Mouse (Mus musculus): ENCODE results near the gene Coro1b.

Coro1b gene

GRCm38 (mm10) chr19:4152445-4153231 lies 4.2 kb downstream of the Coro1b start:
- in situ Hi-C loops (cut with MboI; ENCODE audit: low pct_unique_long_range_greater_than_20kb in 1 of 2, low sequenced_read_pairs in 2 of 2, unreplicated experiment in 1 of 2): no loop called here

GRCm38 (mm10) chr19:4153232-4153654 lies 4.8 kb downstream of the Coro1b start, which contains the start of gene Ptprcap:
Ptprcap (plus strand) TSS chr19:4153604.
- in situ Hi-C loops (cut with MboI; ENCODE audit: low pct_unique_long_range_greater_than_20kb in 1 of 2, low sequenced_read_pairs in 2 of 2, unreplicated experiment in 1 of 2): no loop called here

GRCm38 (mm10) chr19:4154437-4155222 lies 6.2 kb downstream of the Coro1b start:
- in situ Hi-C loops (cut with MboI; ENCODE audit: low pct_unique_long_range_greater_than_20kb in 1 of 2, low sequenced_read_pairs in 2 of 2, unreplicated experiment in 1 of 2): no loop called here

DNA sequence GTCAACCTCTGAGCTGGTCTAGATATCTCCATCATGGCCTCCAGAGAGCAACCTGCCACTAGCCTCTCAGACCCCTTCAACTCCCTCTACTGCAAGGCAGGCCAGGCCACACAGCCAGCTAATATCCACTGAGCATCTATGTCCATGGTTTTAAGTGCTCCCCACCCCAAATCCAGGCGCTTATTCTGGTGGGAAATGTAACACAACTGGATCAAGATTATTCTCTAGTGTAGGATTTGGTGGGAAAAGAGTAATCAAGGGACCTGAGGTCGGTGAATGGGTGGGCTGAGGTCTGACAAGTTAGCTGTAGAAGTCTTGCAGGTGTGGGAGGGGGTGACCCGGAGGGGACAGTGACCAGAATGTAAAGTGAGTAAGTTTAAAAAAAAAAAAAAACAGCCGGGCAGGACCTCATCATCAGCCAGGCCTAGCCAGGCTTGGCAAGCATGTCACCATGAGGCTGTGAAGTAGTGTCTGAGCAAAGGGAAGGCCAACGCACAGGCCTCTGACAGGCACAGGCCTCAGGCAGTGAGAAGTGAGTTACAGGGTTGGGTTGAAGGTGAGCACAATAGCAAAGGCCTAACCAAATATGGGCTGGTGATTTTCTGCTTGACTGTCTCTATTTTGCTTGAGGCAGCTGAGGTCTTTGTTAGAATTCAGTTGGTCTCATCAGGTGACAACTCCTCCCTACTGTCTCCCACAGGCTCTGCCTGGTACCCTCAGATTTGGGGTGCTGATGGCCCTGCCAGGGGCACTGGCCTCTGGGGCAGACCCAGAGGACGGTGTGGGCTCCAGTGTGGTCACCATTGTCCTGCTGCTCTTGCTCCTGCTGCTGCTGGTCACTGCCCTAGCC lies 7.0 kb downstream of the Coro1b start:
- in situ Hi-C loops (cut with MboI; ENCODE audit: low pct_unique_long_range_greater_than_20kb in 1 of 2, low sequenced_read_pairs in 2 of 2, unreplicated experiment in 1 of 2): no loop called here

- in situ Hi-C loops (cut with MboI; ENCODE audit: low pct_unique_long_range_greater_than_20kb in 1 of 2, low sequenced_read_pairs in 2 of 2, unreplicated experiment in 1 of 2): no loop called here
Measured at GRCm38 (mm10) chr19:4156073-4156579, 7.7 kb downstream of the Coro1b start.

DNA sequence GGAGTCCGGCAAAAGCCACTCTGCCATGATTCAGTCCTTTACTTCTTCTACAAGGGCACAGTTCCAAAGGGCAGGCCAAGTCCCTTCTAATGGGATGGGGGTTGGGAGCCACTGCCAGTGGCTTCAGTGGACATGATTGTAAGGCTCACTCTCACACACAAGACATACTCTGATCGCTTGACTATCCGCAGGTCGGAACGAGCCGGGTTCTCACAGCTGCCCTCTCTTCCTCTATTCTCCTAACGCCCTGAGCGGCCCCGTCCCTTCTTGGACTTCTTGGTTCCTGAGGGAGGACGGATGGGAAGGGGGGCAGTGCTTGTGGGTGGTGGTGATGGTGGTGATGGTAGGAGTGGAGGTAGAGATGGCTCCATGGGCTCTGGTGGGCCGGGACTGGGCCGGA lies 8.4 kb downstream of the Coro1b start:
- in situ Hi-C loops (cut with MboI; ENCODE audit: low pct_unique_long_range_greater_than_20kb in 1 of 2, low sequenced_read_pairs in 2 of 2, unreplicated experiment in 1 of 2): no loop called here

DNA sequence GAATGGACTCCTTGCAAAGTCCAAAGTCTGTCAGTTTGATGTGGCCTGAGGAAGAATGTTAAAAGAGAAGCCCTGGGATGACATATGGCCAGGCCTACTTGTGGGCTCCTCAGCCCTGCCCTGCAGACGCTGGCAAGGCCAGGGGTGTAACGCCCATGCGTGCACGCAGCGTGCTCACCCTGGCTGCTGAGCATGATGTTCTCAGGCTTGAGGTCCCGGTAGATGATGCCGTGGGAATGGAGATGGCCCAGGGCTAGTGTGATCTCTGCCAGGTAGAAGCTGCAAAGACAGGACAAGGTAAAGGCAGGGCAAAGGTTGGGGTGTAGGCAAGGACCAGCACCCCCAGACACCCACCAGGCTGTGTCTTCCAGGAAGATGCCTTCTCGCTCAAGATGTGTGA lies 10.6 kb downstream of the Coro1b start:
- in situ Hi-C loops (cut with MboI; ENCODE audit: low pct_unique_long_range_greater_than_20kb in 1 of 2, low sequenced_read_pairs in 2 of 2, unreplicated experiment in 1 of 2): no loop called here

GRCm38 (mm10) chr19:4162646-4163542 lies 14.5 kb downstream of the Coro1b start, which contains the start of gene Rps6kb2:
Rps6kb2 (minus strand) TSS chr19:4163354.
- in situ Hi-C loops (cut with MboI; ENCODE audit: low pct_unique_long_range_greater_than_20kb in 1 of 2, low sequenced_read_pairs in 2 of 2, unreplicated experiment in 1 of 2): no loop called here

DNA sequence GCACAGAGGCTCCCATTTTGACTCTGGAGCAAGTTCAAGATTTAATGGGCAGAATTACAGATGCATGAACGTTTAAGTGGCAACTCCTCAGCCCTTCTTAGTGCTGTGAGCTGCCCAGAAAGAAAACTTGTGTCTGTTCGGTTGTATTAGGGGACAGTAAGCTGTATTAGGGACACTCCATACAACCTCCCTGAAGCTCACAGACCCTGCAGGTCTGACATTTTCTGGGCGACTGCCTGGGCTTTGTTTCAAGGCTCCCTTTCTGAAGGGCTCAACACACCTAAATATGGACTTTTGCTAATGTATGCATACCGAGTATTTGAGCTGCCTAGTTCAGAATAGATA lies 15.1 kb downstream of the Coro1b start:
- in situ Hi-C loops (cut with MboI; ENCODE audit: low pct_unique_long_range_greater_than_20kb in 1 of 2, low sequenced_read_pairs in 2 of 2, unreplicated experiment in 1 of 2): no loop called here

DNA sequence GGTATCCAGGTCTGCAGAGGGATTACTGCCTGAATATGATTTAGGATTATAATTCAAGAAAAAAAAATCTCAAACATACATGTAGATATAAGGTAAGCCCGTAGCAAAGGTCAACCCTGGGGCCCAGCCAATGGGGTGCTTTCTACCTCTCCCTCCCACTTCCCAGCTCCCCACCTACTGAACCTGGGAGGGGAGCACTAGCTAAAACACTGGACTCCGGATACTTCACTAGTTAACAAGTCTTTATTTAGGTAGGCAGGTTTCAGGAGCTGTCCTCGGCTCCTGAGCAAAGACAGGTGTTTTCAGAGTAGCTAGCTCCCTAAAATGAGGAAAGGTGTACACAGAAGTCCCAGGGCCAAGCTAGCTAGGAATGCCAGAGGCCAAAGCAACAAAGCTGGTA lies 15.7 kb downstream of the Coro1b start:
- in situ Hi-C loops (cut with MboI; ENCODE audit: low pct_unique_long_range_greater_than_20kb in 1 of 2, low sequenced_read_pairs in 2 of 2, unreplicated experiment in 1 of 2): no loop called here

DNA sequence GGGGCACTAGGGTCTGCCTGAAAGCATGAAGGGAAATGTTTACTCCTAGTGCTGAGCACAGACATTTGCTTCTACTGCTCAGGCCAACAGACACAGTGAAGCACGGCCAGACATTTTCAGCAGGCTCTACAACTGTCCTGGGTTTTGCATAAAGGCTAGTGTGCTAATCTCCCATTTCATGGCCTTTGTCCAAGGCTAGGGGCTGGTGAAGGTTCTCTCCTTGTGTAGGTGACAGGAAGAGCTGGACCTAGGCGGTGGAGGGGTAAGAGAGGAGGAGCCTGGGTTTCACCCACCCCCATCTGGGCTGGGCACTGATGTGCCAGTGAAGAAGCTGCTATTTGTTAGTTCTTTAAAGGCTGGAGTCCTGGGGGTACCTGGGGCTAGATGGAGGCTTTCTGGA lies 16.3 kb downstream of the Coro1b start:
- in situ Hi-C loops (cut with MboI; ENCODE audit: low pct_unique_long_range_greater_than_20kb in 1 of 2, low sequenced_read_pairs in 2 of 2, unreplicated experiment in 1 of 2): no loop called here

DNA sequence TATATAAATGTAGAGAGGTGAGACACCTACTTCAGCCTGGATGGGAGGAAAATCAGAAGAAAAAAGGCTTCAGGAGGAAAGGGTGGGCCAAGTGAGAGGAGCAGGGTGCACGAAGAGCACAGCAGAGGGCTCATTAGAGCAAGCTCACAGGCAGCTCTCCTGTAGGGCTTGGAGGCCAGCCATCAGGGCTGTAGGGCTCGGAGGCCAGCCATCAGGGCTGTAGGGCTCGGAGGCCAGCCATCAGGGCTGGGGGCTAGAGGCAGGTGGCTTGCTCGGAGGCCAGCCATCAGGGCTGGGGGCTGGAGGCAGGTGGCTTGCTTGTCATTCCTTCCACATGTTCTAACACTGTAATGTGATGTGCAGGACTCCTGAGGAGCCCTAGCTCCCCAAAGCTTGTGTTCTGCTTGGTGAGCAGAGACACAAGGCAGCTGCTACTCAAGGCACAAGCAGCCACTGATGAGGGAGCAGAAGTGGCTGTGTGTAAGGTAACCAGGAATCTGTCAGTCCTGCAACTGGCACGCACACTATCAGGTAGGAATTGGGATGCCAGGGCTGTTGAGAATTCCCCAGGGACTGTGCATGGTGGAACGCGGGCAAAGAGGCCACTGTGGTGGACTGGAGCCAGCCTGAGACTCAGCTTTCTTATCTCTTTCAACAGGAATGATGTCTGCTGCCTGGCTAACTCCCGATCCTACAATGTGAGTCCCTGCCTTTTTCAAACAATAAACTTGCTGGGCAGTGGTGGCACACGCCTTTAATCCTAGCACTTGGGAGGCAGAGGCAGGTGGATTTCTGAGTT lies 18.5 kb downstream of the Coro1b start:
- in situ Hi-C loops (cut with MboI; ENCODE audit: low pct_unique_long_range_greater_than_20kb in 1 of 2, low sequenced_read_pairs in 2 of 2, unreplicated experiment in 1 of 2): no loop called here

- in situ Hi-C loops (cut with MboI; ENCODE audit: low pct_unique_long_range_greater_than_20kb in 1 of 2, low sequenced_read_pairs in 2 of 2, unreplicated experiment in 1 of 2): no loop called here
Measured at GRCm38 (mm10) chr19:4169378-4169784, 21.0 kb downstream of the Coro1b start.

DNA sequence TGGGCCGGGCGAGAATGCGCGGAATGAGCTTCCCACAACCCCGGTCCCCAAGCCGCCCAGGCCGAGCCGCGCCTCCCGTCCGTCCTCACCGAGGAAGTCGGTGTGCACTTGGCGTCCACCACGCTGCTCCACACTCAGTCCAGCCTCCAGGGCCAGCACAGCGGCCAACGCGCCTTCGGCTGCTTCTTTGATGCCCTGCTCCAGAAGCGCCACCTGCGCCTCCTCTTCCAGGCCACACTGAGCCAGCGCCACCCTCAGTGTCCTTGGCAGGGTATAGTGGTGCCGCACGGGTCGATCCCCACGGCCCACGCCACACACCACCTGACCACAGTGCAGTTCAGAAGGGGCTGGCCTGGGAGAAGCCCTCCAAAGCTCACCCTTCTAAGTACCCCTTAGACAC lies 21.4 kb downstream of the Coro1b start:
- in situ Hi-C loops (cut with MboI; ENCODE audit: low pct_unique_long_range_greater_than_20kb in 1 of 2, low sequenced_read_pairs in 2 of 2, unreplicated experiment in 1 of 2): no loop called here

- in situ Hi-C loops (cut with MboI; ENCODE audit: low pct_unique_long_range_greater_than_20kb in 1 of 2, low sequenced_read_pairs in 2 of 2, unreplicated experiment in 1 of 2): no loop called here
Measured at GRCm38 (mm10) chr19:4170723-4171392, 22.4 kb downstream of the Coro1b start.

DNA sequence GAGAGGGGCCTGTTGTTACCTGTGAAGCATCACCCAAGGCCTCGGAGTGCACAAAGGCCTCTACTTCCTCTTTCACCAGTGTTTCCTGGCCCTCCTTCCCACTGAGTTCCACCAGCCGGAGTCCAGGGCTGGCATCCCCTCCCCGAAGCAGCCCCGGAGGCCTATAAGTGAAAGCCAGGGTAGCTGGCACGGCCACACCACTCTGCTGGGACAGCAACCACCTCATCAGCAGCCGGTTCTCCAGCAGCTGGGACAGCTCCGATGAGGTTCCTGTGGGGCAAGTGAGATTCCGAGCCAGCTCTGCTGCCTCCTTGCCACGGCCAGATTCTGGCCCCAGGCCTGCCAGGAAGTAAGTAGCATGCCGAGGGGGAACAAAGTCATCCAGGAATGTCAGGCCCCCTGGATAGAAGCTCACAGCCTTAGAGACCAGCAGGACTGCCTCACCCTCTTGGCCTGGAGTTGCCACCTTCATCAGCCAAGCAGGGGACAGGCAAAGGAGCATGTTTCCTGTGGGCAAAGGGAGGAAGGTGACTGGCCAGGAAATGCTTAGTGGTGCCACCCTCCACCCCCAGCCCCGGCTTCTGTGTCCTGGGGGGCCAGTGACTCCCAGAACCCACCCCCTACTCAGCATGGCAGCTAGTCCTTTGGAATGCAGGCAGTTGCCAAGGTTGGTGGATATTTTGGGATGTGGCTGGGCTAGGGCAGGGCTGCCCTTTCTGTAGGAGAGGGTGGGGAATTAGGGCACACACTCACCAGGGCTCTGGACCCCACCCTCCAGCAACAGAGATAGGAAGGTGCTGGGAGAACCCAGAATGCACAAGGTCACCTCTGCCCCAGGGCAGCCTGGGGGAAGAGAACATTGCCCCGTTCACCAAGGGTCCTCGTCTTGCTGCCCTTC lies 23.2 kb downstream of the Coro1b start:
- in situ Hi-C loops (cut with MboI; ENCODE audit: low pct_unique_long_range_greater_than_20kb in 1 of 2, low sequenced_read_pairs in 2 of 2, unreplicated experiment in 1 of 2): no loop called here

Measured in mouse embryonic stem cell (cell line).